Mouse (Mus musculus): ENCODE results near the gene Slc43a1.
A peak's percentile ranks its signal among the peaks of the same experiment; 100 is the strongest.
"Not testable (repeated sequence)": the region's sequence is repeated elsewhere in the genome, so short reads cannot be mapped to it uniquely, and the experiment has no call there.

The Slc43a1 gene

GRCm38 (mm10) chr2:84868977-84869376 is 30.3 kb downstream of the Slc43a1 start:
- no peak for DNase-seq

DNA sequence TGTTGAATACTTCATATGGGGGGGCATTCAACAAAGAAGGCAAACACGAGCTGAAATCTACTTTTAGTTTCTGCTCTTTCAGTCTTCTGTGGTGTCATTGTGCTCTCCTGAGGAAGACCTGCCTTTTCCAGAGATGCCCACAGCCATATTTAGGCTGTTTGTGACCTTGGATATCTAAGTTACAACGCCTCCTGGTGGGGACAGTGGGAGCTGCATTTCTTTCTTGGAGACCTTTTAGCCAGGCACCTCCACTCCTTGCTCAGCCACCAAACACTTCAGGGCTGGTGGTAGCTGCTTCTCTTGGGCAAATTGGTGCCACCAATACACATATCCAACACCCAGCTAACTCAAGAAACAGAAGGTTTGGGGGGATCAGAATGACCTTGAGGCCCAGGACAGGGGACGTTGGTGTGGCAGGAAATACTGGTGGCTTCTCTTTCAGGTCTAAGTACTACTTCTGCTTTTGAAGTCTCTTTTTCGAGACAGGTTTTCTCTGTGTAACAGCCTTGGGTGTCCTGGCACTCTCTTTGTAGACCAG is 32.0 kb downstream of the Slc43a1 start:
- DNase-seq: no peak

DNA sequence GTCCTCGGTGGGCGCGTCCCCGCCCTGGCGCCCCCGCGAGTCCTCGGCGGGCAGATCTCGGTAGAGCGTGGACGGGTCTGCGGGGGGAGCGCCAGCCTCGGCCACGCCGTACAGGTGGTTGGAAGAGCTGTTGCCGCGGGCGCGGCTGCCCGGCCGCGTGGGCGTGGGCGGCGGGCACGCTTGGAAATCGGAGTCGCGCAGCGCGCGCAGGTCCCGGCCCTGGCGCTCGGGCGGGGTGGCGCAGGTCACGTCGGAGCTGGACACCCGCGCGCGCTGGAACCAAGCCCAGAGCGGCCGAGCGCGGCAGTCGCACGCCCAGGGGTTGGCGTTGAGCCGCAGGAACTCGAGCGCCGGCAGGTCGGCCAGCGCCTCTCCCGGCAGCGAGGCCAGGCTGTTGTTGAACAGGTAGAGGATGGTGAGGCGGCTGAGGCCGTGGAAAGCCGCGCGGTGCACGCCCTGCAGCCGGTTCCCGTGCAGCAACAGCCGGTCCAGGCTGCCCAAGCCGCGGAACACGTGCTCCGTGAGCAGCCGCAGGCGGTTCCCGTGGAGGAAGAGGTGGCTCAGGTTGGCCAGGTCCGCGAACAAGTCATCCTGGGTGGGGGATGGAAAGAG is 33.6 kb downstream of the Slc43a1 start:
- DNase-seq: peak; percentile 39

DNA sequence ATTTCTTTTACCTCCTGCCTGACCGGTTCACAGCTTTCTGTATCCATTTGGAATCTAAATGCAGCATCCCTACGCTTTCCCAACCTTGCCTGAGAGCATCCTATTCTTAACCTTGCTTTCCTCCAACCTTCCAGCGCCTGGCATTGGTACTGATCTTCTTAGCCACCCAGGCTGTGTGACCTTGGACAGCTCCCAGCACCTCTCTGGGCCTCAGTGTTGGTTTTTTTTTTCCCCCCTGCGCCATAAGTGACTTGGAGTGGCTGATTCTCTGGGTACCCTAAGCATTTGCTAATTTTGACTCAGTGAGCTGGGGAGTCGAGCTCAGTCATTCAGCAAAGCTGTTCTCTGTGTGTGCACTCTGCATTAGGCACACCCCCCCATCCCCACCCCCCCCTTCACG is 37.2 kb downstream of the Slc43a1 start:
- DNase-seq: no peak

- DNase-seq: no peak
These were observed 41.9 kb downstream of the Slc43a1 start for GRCm38 (mm10) chr2:84880590-84880989.

DNA sequence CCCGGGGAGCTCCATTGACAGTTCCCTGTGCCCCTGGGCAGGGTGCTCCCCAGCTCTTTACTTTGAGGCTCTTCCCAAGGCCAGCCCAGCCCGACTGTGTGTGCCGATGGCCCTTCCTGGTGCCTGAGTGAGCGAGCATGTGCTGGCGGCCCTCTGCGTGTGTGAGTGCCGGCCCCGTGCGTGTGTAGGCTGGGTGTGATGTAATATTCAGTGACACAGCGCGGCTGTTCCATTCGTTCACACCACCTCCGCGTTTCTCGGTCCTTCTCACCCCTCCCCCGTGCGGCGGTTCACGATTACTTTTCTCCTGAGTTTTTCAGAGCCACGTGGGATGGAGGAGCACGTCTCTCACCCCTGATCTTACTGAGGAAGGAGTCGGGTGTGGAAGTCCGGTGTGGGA is 44.0 kb downstream of the Slc43a1 start:
- peak; percentile 41 for DNase-seq

- DNase-seq: peak; percentile 1
These were observed 44.4 kb downstream of the Slc43a1 start for GRCm38 (mm10) chr2:84883084-84883483.

DNA sequence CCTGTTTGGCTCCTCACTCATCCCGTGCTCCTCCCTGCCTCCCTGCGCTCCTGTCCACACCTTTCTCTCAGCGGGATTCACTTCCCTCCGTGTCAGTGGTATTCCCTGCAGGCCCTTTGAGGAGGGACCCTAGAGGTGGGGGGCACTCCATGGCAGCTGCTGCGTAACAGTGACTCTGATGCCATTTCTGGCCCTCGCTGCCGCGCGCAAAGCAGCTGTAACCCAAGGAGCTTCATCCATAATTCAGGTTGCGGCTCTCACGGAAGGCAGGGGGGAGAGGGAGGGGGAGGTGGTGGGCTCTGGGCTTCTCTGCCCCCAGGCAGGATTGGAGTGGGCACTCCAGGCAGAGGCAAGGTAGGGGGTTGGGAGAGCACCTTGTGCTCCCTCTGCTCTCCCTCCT is 44.9 kb downstream of the Slc43a1 start:
- DNase-seq: no peak

- peak; percentile 2 for DNase-seq
These were observed 45.3 kb downstream of the Slc43a1 start for GRCm38 (mm10) chr2:84883942-84884341.

DNA sequence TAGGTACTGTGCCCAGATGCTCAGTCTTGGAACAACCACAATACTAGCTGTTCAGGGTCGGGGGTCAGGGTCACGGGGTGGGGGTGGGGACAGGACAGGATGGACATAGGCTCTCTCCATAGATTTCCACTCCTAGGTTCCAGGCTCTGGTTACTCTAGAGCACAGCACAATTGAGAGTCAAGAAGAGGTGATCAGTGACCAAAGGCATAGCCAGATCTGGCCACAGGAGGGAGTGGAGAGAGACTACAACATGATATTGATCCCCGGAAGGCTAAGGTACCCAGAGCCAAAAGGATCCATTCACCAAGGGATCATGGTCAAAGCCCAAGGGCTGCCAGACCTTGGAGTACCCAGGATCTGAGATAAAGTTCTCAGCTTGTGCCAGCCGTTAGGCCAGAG is 46.0 kb downstream of the Slc43a1 start:
- peak; percentile 6 for DNase-seq

- no peak for DNase-seq
These were observed 46.7 kb downstream of the Slc43a1 start for GRCm38 (mm10) chr2:84885084-84886055.

DNA sequence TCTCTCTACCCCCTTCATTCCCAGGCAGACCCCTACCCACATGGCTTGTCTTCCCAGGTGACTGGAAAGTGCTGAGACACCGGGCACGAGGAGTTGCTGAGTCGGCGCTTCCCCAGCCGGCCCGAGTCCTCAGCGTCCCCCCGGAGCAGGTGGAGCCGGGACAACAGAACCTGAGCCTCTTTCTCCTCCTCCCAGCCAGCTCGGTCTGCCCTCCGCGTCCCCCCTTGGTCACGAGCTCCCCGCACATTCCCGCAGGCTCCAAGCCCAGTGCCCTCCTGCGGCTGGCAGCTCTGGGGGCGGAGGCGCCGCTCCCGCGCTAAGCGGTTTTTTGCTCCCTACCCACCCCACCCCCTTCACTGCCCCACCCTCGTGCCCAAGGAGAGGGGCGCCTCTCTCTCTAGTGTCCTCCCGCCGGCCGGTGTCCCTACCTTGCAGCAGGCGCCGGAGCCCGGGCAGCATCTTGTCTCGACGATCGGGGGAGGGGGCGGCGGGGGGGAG is 47.6 kb downstream of the Slc43a1 start, which contains the start of gene Rtn4rl2:
TSS of gene Rtn4rl2 (minus strand) at position 477 of the 498 bp plus-strand sequence.
- DNase-seq: peak; percentile 46

- peak; percentile 65 for DNase-seq
These were observed 48.2 kb downstream of the Slc43a1 start for GRCm38 (mm10) chr2:84886821-84887281.

DNA sequence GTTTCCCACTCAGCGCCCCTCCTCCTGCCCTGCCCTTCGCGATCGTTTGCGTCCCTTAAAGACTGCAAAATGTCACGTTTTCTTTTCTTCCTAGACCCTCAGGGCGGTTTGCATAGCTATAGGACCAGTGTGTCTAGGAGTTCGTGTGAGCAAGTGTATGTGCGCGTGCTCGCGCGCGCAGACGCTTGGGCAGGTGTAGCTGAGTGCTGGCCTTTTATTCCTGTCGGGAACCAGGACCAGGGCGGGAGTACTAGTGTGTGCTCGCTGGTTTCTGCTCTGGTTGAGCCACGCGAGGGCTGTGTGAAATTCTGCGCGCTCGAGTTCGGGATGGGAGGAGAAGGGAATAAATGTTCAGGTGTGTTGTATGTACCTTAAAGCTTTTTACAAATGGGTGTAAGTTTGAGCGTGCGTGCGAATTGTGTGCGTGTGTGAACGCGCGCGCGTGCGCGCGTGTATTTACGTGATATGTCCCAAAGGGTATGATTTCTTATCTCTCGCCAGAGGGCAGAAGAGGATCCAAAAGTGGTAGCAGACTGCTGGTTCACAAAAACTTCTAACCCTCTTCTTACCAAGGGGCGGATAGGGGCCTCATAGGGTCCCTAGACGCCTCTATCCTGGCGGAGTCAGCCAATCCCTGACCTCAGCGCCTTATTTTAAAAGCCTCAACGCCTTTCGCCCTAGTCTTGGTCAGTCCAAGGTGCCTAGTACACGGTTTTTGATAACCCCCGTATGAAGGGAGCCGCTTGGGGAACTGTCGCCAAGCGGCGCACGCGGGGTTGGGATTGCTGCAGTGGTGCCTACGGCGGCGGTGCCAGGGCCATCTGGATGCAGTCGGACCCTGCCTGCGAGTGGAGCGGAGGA is 49.0 kb downstream of the Slc43a1 start:
- DNase-seq: peak; percentile 53

DNA sequence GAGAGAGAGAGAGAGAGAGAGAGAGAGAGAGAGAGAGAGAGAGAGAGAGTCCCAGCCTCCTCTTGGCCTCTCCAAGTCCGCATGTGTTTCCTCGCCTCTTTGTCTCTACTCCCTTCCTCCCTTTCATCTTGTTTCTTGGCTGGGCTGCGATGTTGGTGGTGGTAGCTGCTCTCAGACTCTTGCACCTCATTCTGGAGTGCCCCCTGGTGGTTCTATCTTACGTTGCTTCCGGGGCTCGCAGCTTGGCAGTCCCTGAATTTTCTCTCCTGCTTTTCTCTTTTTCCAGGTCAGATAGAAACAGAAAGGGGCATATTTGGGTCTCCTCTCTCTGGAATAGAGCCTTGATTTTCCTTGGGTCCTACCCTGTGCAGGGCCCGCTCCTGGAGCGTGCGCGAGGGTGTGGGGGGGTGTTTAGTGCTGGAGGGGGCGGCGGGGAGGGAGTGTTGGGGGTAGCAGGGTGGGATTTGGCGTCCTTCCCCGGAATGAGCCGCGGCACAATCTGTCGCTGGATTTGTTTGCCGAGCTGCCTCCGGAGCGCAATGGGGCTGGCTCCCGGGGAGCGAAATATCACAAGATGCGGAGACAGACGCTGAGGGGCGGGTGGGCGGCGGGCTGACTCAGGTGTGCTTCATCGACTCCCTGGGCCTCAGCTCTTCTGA is 50.1 kb downstream of the Slc43a1 start:
- peak; percentile 79 for DNase-seq

GRCm38 (mm10) chr2:84889316-84890044 is 50.8 kb downstream of the Slc43a1 start:
- no peak for DNase-seq

DNA sequence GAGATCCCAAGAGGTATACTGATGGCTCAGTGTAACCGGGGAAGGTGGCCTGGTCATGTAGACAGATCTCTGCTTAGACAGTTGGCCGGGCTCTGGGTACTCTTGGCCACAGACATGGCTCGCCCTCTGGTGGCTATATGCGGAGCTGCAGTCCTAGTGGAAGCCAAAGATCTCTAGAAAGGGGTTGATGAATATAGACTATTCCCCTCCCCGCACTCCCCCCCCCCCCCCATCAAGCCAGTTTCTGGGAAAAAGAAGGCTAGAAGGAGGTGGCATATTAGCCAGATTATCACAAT is 51.3 kb downstream of the Slc43a1 start:
- DNase-seq: peak; percentile 75

DNA sequence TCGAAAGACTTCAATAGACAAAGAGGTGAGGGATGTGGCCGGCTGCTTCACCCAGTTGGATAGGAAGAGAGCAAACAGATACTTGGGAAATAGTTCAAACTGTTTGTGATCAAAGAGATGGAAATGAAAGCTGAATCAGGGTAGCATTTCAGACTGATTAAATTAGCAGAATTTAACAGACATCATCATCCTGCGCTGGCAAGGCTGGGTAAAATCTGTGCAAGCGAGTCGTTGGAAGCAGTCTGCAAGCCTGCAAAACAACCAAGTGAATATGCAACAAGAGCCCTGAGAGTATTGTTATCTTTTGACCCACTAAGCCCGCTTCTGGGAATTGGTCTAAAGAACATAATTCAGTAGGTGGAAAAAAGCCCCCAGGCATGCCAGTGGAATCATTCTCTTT is 54.7 kb downstream of the Slc43a1 start:
- no peak for DNase-seq

DNA sequence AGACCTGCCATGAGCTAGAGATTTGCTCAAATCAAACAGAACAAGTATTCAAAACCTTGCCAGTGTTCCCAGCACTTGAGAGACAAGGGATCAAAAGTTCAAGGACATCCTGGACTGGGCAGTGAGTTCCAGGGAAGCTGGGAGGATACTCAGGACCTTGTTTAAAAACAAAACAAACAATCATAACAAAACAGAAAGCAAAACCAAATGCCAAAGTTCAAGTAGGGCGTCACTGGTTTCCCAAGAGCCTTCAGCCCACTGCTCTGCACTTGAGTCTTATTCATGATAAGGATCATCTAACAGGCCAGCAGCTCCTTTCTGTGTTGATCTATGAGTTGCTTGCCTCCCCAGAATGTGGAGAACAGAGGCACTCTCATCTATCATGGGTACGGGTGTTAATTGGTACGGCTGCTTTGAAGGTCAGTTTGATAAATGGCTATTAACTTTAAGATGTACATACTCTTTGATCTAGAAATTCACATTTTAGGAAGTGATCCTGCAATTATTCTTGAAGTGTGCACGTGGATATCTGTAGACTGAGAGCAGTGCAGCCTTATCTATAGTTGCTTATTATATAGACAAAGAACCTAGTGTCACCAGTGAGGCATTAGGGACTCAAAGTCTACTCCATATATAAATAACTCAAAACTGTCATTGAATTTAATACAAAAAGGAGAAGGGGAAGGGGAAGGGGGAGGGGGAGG is 57.0 kb downstream of the Slc43a1 start:
- DNase-seq: no peak

DNA sequence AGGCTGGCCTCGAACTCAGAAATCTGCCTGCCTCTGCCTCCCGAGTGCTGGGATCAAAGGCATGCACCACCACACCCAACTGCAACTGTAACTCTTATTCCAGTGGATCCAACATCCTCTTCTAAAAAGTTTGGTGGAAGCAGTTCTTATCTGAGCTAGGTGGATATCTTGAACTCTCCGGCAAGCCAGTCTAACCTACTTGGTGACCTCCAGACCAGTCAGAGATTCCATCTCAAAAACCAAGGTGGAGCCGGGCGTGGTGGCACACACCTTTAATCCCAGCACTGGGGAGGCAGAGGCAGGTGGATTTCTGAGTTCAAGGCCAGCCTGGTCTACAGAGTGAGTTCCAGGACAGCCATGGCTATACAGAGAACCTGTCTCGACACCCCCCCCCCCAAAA is 58.0 kb downstream of the Slc43a1 start:
- not testable (repeated sequence) for DNase-seq

DNA sequence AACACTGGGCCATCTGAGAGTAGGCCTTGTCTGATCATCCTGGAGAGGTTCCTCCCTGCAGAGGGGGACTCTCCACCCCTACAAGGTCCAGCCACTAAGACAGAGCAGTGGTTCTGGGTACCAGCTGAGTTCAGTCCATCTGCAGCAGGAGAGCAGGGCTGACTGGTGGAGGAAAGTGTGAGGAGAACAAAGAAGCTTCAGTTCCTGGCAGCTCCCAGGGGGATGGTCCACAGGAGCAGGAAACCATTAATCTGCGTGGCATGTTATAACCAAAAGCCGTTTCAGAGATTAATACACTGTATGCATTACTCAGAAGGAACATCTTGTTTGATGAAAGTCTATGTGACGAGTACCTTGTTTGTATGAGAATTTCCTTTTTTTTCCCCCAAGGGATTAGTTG is 74.1 kb downstream of the Slc43a1 start:
- DNase-seq: no peak

Measured in right cerebral cortex, postnatal 4 days (tissue).